Mouse (Mus musculus): Measurements from ENCODE around the gene Rpf2. TPM values are rescaled to one million over a fixed set of nuclear protein-coding genes. Genes with fewer than 3 reads are reported as not detected.

Rpf2 gene
- polyA plus RNA-seq (2015; fragmentation: Nextera tagmentation; extraction: Ambion mirVana): 62.1 and 63.0 TPM in 2 replicates

DNA sequence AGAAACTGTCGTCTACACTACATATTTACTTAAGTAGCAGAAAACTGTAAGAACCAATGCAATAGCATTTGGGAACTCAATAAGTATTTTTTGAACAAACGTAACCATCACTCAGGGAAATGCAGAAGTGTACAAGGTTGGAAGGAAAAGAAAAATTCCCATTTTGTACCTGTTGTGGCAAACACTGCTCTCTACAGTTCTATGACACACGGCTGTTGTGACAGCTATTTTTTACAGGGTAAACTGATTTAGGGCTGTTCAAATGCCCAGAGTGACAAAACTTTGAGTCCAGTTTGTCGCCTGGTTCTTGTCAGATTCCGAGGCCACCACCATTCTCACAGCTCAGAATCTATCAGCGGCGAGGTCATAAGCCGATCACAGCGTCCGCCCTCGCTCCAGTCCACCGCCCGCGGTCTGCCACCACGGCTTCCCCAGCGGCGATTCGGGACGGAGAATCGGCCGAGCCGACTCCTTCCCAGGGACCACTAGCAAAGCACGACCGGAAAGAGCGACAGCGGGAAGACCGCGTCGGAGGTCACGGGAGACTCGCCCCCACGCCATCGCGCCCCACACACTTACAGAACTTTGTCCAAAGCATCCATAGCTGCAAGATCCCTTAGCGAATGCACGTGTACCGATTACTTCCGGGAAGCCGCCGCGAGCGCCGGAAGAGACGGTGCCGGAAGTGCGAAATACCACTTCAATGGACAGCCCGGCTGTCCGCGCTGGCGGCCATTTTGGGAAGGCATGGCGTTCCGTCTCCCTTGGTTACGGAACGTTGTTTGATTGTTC is at the start of gene Rpf2:
Rpf2 (minus strand) TSS at position 663 of the 792 bp plus-strand sequence.

DNA sequence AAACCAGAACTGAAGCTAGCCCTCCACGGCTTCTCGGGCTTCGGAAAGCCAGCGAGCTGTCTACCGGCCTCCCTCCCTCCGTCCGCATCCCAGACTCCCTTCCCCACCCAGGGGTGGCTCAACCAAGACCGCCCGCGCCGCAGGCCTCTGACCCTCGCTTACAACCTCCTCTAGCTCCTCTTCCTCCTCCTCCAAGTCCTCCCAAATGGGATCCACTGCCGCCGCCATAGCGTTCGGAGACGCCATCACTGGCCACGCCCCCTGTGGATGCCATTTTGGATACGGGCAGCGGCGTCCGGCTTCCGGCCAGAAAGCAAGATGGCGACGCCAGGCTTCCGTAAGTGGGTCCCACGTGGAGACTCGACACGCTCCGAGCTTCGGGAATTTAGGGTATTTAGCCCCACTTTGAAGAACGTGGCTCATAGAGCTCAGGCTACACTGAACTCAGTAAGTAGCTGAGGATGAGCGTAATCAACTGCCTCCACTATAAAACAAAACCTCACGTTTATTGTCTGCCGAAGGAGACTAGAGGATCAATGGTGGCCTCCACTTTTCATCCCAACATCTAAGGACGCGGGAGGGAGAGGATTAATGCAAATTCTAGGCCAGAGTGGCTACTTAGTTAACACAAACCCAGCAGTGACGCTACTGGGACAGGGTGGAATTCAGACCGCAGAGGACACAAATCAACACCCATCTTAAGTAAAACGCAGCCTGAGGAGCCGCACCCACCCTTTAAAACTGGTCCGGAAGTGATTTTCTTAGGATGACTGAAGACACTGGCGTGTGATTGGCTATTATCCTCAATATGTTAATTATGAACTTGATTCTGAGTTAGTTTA is 10.8 kb upstream of the Rpf2 start, which contains the start of gene Gtf3c6:
Gtf3c6 (minus strand) TSS at position 695 of the 842 bp plus-strand sequence.

Other genes starting within 250 kb of the Rpf2 start
- 0.26 and 0.35 TPM in 2 replicates for gene Mfsd4b1, start 221.8 kb downstream of the Rpf2 start, polyA plus RNA-seq (2015; fragmentation: Nextera tagmentation; extraction: Ambion mirVana)
- gene Slc16a10, start 104.8 kb downstream of the Rpf2 start, polyA plus RNA-seq (2015; fragmentation: Nextera tagmentation; extraction: Ambion mirVana): 6.0 and 7.9 TPM in 2 replicates
- gene Gtf3c6, start 11.1 kb upstream of the Rpf2 start, polyA plus RNA-seq (2015; fragmentation: Nextera tagmentation; extraction: Ambion mirVana): 72.1 and 81.5 TPM in 2 replicates
- 22.1 and 36.8 TPM in 2 replicates for gene Amd1, start 55.1 kb upstream of the Rpf2 start, polyA plus RNA-seq (2015; fragmentation: Nextera tagmentation; extraction: Ambion mirVana)
- 4.4 and 5.3 TPM in 2 replicates for gene Cdk19, start 92.5 kb upstream of the Rpf2 start, polyA plus RNA-seq (2015; fragmentation: Nextera tagmentation; extraction: Ambion mirVana)